Mouse (Mus musculus) c-Kit-positive CD71-negative TER-119-negative erythroid progenitor cells, embryonic 14.5 days (primary cell): ENCODE data around the gene Rbm20.
"Not testable (repeated sequence)": the region's sequence is repeated elsewhere in the genome, so short reads cannot be mapped to it uniquely, and the experiment has no call there.

Source experiments
- DNase-seq: peaks from one replicate; pipeline ENCODE4 v3.0.0-alpha.2; 2013; ENCODE audit warnings: low read depth

The Rbm20 gene

DNA sequence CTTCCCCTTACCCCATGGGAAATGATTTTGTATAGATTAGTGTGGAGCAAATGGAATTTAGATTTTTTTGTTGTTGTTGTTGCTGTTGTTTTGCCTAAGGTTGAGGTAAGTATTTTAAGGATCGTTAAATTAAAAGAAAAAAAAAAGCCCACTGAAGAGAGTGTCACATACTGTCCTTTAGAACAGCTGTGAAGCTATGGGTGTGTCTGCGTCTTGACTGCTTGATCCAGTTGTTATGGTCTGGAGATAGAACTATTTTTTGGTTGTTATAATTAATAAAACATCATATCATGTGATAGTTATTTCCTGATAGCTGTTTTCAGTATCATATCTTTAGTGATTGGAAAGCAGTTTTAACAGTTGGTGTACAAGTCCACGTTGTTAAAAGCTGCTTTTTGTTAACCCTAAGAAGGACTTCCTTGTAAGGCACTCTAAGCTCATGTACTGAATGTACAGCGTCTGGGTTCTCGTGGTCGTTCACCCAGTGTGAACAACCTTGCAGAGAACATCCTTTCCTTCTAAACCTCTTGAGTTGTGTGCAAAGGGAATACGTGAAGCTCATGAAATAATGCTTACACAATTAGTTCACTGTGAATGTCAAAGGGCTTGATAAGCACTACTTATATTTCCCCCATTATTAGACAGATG lies 227.9 kb downstream of the Rbm20 start:
- no peak for DNase-seq

DNA sequence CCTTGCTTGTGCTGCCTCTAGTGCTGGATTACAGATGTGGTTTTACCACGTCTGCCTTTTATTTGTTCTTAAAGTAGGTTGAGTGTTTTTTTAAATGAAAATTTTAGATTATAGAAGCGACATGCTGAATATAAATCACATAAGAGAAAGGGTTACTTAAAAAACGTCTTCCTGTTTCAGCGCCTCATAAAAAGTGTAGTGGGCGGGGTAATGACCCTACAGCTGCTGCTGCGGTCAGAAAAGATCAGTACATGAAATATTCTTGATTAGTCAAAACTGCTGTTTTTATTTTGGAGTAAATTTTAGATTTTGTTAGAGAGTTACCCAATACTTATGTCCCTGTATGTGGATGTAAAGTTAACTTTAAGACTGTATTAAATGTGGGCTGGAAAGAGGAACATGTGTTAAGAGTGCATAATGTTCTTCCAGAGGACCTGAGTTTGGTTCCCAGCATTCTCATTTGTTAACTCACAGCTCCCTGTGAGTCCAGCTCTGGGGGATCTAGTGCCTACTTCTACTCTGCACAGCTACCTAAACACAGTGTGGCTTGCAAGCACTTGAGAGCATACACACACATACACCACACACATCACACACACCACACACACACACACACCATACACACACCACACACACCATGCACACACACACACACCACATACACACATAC lies 229.1 kb downstream of the Rbm20 start:
- no peak for DNase-seq

GRCm38 (mm10) chr19:53906703-53907070 lies 229.6 kb downstream of the Rbm20 start:
- not testable (repeated sequence) for DNase-seq

- DNase-seq: no peak
These were observed 237.8 kb downstream of the Rbm20 start for GRCm38 (mm10) chr19:53914950-53915349.
